Mouse (Mus musculus) megakaryocyte-erythroid progenitor cell, adult 5-6 weeks (primary cell): ENCODE measurements at regions not wholly inside any gene's neighbourhood (a gene's known extent, or its start where the extent isn't known, plus 50 kb on each side); places are given as distances from the start of the nearest gene placed in this dataset.

Experiments
- ATAC-seq: replicated peaks from 2 replicates; pipeline ENCODE4 v1.8.0; 2016; ENCODE audit warnings: mild to moderate bottlenecking, inconsistent platforms; ENCODE audit not compliant: severe bottlenecking, poor library complexity, low FRiP score, low TSS enrichment

- no peak for ATAC-seq
These were observed 280.7 kb downstream of the Uaca start for GRCm38 (mm10) chr9:61075071-61075470.

- ATAC-seq, result no peak
These were observed 282.8 kb downstream of the Uaca start for GRCm38 (mm10) chr9:61077181-61077580.

GRCm38 (mm10) chr9:61077807-61078206 is 283.5 kb downstream of the Uaca start:
- no peak for ATAC-seq

DNA sequence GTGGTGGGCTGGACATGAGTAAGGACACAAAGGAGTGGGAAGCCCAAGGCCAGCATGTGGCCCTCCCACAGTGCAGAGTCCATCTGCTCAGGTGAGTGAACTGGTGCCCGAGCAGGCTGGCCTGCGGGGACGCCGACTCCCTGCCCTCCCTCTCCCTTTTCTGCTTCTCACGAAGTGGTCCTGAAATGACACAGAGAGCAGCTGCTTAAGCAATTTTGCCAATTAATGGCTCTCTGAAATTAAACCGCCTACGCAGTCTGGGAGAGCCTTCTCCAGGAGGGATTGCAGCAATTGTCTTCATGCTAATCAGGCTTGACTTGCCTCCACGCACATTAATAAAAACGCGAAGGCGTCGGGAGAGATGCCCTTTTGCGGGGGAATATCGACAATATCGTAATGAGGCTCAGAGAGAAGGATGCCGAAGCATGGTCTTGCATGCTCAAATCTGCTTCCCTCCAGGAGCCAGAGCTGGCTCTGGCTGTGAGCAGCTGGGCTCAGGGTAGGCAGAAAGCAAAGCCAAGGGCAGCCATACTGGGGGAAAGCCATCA is 287.2 kb downstream of the Uaca start:
- ATAC-seq, result no peak

DNA sequence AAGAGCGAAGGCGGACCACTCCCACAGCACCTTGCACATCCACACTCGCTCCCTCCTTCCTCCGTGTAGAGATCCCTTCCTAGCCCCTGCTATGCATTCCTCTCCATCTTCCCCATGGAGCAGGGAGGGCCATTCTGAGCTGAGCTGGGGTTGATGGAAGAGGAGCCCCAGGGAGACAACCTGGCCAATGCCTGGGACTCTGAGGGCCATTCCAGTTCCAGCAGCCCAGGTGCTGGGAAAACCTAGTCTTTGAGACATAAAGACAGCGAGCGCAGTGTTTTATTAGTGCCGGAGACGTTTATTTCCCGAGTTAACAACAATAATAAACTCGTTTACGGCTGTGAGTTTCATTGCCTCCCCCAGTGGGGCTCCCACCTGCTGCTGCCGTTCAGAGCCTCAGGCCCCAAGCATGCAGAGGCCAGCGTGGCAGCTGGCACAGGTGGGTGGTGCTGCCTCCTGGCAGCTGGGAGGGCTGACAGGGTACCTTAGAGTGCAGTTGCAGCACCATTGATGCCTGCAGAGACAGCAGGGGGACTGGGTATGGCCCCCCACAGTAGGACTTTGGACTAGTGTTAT is 287.4 kb upstream of the Tle3 start:
- no peak for ATAC-seq

- no peak for ATAC-seq
These were observed 285.1 kb upstream of the Tle3 start for GRCm38 (mm10) chr9:61087035-61087434.

GRCm38 (mm10) chr9:61089066-61089686 is 283.0 kb upstream of the Tle3 start:
- no peak for ATAC-seq

DNA sequence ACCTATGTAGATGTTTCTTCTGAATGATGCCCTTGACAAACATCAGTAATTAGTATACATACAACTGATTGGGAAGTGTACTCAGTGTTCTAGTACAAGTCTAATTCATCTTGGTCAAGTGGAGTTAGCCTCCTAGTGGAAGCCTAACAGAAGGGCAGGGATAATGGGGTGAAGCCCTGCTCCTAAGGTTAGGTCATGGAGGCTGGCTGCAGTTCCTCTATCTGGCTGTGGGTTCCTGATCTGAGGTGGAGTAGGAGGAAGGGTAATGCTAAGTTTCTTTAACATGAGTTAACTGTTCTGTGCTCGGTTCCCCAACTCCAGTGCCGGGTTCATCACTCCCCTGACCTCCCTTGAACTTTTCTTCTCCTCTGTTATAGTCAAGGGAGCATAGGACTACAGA is 281.1 kb upstream of the Tle3 start:
- ATAC-seq, result no peak

DNA sequence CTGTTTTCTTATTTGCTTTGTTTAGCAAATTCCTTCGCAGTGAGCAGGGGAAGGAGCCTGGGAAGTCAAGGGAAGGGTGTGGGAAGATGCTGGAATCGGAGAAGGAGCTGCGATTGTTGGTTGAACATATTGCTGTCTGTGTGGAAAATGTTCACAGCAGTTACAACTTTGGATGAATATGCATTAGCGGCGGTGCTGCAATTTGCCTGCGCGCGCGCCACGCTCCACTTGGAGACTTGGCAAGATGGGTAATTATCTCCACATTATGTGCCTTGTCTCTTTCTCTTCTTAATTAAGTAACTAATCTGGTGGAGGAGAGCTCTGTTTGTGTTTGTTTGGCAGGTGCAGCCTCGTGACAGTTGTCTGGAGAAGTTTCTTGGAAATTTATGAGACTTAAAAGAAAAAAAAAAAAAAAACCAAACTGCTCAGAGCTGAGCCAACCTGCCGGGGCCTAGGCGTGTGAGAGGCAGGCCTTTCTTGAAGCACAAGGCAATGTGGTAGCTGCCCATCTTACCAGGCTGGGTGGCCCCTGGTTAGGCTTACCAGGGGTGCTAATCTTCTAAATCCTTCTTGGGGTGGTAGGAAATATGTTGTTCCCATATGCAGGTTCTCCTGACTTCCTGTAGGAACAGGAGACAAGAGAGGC is 279.2 kb upstream of the Tle3 start:
- ATAC-seq, result no peak

GRCm38 (mm10) chr9:61095069-61095775 is 276.9 kb upstream of the Tle3 start:
- ATAC-seq, result no peak

GRCm38 (mm10) chr9:61101741-61102450 is 270.3 kb upstream of the Tle3 start:
- no peak for ATAC-seq

GRCm38 (mm10) chr9:61102451-61103358 is 269.5 kb upstream of the Tle3 start:
- no peak for ATAC-seq

DNA sequence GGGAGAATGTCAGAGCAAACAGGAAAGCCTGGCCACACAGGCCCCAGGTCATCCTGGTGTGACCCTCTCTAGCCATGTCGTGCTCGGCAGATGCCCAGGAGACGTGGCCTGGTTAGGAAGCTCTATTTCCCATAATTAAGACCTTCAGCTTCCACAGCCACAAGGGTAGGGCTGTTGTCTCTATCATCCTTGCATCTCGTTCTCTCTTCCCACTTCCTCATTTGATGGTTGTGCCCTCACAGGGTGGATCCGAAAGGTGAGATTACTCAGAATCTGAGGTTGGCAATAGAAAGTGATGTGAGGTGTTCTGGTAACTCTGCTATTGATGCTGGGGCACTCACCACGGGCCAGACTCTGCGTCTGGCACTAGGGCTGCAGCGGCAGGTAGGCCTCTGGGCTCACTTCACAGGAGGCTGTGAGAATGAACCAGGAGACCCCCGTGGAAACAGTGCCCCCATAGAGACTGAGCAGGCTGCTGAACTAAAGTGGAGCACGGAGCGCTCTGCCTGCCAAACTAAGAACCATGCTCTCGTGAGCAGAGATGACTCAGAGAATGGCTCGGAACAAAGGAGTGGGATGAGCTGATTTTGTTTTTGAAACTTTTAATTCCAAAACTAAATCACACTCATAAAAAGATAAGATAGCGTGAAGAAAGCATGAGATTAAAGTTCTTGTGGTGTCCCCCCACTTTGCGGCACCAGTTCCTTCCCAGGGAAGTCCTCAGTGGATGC is 266.5 kb upstream of the Tle3 start:
- ATAC-seq, result no peak

- ATAC-seq, result no peak
These were observed 262.5 kb upstream of the Tle3 start for GRCm38 (mm10) chr9:61109519-61110285.

DNA sequence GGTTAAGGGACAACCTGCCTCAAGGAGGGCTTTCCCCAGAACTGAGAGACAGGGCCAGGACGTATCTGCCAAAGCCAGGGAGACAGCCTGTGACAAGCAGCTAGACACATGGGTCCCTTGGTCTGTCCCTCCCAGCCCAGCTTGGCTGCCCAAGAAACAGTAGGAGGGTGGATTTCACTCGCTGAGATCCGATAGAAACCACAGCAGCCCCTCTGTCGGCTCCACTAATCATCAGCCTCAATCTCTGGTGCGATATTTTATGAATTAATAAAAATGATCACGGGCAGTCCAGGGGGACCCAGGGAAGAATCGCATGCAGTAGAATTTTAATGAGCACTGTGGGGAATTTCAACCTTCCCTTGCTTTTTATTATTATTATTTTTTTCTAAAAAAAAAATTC is 261.0 kb upstream of the Tle3 start:
- ATAC-seq, result no peak

DNA sequence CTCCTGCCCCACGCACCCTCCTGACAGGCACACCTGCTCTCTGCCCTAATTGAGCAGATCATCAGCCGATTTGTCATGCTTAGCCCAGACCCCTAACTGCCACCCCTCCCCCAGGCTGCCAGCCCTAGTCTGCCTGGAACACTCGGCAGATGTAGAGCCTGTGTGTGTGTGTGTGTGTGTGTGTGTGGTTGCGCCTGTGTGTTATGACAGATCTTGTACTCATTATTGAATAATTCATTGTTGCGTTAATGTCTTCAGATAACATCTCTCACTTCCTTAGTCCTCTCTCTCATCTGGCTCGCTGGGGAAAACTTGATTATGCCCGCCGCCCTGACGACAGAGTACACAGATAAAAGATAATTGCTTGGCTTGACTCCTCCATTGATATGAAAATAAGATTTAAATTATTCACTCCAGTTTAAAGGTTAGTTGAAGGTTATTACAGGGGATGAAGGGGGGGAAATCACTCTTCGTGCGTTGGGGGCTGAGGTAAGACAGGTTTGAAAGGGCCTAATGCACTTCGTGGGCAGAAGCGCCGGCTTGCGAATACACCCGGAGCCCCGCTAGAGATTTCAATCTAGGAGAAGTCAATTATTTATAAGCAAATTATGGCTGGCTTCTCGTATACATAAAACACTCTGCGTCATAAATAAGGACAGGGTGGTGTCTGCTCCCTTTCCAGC is 260.3 kb upstream of the Tle3 start:
- no peak for ATAC-seq

GRCm38 (mm10) chr9:61119252-61119651 is 252.9 kb upstream of the Tle3 start:
- no peak for ATAC-seq
